Mouse (Mus musculus) hindbrain, embryonic 11.5 days (tissue): ENCODE data around the gene Enc1. TPM values are rescaled to one million over a fixed set of nuclear protein-coding genes. Genes with fewer than 3 reads are reported as not detected.

Experiments
- ATAC-seq: fragments of 200-750 bp; cut with Nextera tagmentation; 2 replicates; pipeline ENCODE4 v1.8.0; 2017; ENCODE audit warnings: mild to moderate bottlenecking, moderate TSS enrichment, moderate library complexity; ENCODE audit not compliant: low FRiP score
- DNase-seq: peaks from one replicate; pipeline ENCODE4 v3.0.0-alpha.2; 2015; ENCODE audit warnings: low spot score
- H3K27ac ChIP-seq: fragments of 300-500 bp; sonication (generic); 2 replicates; pipeline ENCODE4 v1.5.1; 2014; ENCODE audit warnings: mild to moderate bottlenecking, low read depth, low read length
- H3K27me3 ChIP-seq: fragments of 300-500 bp; sonication (generic); 2 replicates; pipeline ENCODE4 v1.6.1; 2014; ENCODE audit warnings: mild to moderate bottlenecking, low read length, moderate library complexity, mixed read lengths; ENCODE audit not compliant: control insufficient read depth, insufficient read depth
- H3K36me3 ChIP-seq: fragments of 300-500 bp; sonication (generic); 2 replicates; pipeline ENCODE4 v1.6.1; 2014; ENCODE audit warnings: mild to moderate bottlenecking, low read length, moderate library complexity, mixed read lengths; ENCODE audit not compliant: control insufficient read depth, insufficient read depth
- H3K4me1 ChIP-seq: fragments of 300-500 bp; sonication (generic); replicated peaks from 2 replicates; pipeline ENCODE4 v1.6.1; 2014; ENCODE audit warnings: low read length, mixed read lengths; ENCODE audit not compliant: control insufficient read depth, insufficient read depth
- H3K4me2 ChIP-seq: fragments of 300-500 bp; sonication (generic); replicated peaks from 2 replicates; pipeline ENCODE4 v1.6.1; 2014; ENCODE audit warnings: mild to moderate bottlenecking, low read depth, low read length
- H3K4me3 ChIP-seq: fragments of 300-500 bp; sonication (generic); 2 replicates; pipeline ENCODE4 v1.5.1; 2014; ENCODE audit warnings: low read depth, low read length
- H3K9ac ChIP-seq: fragments of 300-500 bp; sonication (generic); 2 replicates; pipeline ENCODE4 v1.6.1; 2014; ENCODE audit warnings: low read depth, low read length
- H3K9me3 ChIP-seq: fragments of 300-500 bp; sonication (generic); 2 replicates; pipeline ENCODE4 v1.6.1; 2016; ENCODE audit warnings: low read length; ENCODE audit not compliant: control insufficient read depth
- WGBS: fragments of 180-500 bp; shearing (Covaris S2); extraction: QIAGEN DNeasy Blood & Tissue Kit; methylation state at CpG from one replicate; pipeline ENCODE4 v1.1.7; 2014; 5-methylcytosine and 5-hydroxymethylcytosine counted together
- polyA plus RNA-seq: library from polyadenylated mRNA; unstranded; fragments of >200 nt; fragmentation: Nextera tagmentation; extraction: Ambion mirVana; gene quantifications from 2 replicates; pipeline ENCODE4 v1.2.1, GENCODE M21; 2014

Enc1 gene
- polyA plus RNA-seq, 1 experiment from 2014 or later = 45.9 TPM

DNA sequence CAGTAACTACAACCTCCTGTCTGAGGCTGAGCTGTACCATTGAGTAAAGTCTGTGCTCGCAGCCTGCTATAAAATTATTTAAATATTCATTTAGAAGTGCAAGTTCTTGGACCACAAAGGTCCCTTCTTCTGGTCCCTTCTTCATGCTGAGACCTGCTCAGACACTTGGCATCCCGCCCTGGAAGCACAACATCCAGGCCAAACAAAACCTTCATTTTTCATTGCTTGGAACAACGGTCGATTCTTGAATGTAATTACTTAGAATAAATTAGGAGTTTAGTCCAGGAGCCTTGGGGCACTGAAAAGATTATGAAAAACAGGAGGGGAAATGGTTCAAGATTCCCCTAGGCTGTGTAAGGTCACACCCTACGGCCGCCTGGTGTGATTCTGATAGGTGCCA, 5.0 kb upstream of the Enc1 start:
- no peak for ATAC-seq
- Histone ChIP-seq H3K36me3 (no peaks in the 10 kb centered on the region), H3K27ac (no peak overlapping the region), H3K4me1 (peaks cover 8% of the 10 kb centered on the region; the same call in 1 of the 2 replicates), H3K9me3 (no peaks in the 10 kb centered on the region), H3K4me3 (no peak overlapping the region), H3K9ac (no peak overlapping the region), H3K4me2 (no peak overlapping the region), H3K27me3 (no peaks in the 10 kb centered on the region)
- DNase-seq = no peak
- 78% methylated on average over 6 of the region's 6 CpGs for WGBS

DNA sequence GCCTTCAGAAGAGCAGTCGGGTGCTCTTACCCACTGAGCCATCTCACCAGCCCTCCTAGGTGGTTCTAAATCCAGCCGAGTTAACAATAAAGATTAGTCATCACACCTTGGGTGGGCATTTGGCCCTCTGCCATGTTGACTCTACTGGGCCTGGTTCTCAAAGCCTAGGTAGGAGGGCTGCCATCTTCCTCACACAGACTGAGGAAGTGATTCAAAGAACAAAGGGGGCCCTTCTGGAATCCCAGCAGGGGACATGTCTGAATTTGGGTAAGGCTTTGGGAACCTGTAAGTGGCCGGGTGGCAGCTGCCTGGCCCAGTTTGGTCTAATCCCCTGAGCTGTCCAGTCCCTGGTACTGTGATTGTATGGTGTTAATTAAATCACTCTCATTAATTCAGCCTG, 3.2 kb upstream of the Enc1 start:
- H3K9me3 ChIP-seq = no peaks in the 10 kb centered on the region
- no peak for DNase-seq
- WGBS = 47% methylated on average over 3 of the region's 3 CpGs
- H3K36me3 ChIP-seq = no peaks in the 10 kb centered on the region
- H3K27me3 ChIP-seq = no peaks in the 10 kb centered on the region
- H3K4me3 ChIP-seq = no peak overlapping the region
- no peak overlapping the region for H3K9ac ChIP-seq
- H3K4me1 ChIP-seq = peaks cover 8% of the 10 kb centered on the region; the same call in 1 of the 2 replicates
- no peak for ATAC-seq
- peak overlapping the region; percentile 48; the same call in 1 of the 2 replicates for H3K27ac ChIP-seq
- H3K4me2 ChIP-seq = no peak overlapping the region

DNA sequence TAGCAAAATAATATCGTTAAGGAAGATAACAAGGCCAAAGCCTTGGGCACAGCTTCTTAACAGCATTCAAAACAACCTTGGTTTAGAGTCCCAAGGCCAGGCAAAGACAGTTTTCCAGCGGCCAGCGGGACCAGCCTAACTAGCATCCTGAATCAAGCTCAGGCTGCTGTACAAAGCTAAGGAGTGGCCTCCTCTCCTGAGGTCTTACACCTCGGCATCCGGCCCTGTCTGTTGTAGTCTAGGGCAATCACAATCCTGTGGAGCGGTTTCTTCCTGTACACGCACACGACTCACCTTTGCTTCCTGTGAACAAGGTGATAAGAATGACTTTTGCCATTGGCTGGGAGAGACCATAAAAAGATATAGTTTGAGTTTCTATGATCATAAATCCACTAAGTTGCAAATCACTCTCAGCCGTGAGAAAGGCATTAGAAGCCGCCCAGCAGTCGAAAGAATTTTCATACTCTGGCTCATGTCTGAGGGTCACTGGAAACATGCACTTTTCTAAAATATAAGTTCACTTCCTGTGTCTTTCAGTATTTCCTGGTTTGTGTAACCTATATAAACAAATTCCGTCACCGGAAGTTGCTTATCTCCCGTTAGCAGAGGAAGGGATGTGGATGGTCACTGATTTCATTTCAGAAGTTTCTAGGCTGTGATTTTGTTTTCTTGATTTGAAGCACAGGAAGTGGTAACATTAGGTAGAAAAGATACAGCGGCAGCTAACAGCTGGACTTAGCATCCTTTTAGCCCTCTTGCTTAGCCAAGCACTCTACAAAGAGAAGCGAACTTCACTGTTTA, 2.5 kb upstream of the Enc1 start:
- 68% methylated on average over 16 of the region's 16 CpGs for WGBS
- H3K27ac ChIP-seq = peak overlapping the region; percentile 48; the same call in 1 of the 2 replicates

DNA sequence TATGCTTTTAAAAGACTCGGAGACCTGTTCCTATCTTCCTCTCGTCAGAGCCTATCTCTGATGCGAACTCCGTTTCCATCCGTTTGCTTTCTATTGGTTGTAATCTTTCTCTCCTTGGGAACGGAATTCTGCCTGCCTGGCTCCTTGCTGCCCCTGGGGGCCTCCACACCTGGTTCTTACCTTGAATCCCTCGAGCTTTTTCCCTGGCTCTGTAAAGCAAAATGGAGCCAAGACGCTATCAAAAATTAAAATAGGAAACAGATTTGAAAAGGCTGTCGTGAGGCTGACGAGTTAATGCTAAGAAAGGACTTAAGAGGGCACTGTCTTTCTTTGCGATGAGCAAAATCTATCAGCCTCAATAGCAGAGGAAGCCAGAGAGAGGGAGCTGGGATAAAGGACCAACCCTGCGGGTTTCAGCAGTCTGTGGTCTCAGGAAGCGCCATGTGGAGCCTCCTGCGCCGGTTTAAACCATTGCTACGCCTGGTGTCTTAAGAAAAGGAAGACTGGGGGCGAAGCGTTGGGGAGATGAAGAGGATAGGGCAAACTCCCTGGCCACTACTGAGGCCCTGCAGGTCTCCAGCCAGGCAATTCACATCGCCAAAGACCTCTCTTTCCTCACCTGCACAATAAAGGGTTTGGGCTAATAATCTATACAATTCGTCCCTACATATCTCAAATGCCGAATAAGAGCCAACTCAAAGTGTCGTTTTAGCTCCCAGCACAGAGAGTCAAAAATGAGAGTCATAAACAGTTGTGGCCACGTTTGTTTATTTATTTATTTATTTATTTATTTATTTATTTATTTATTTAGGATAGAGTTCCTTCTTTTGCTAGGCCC, 1.3 kb upstream of the Enc1 start:
- DNase-seq (peak; percentile 71), ATAC-seq (no peak)
- Histone ChIP-seq H3K4me2 (peak overlapping the region; percentile 17), H3K9ac (peak overlapping the region; percentile 28), H3K4me3 (no peak overlapping the region), H3K27ac (peak overlapping the region; percentile 98), H3K36me3 (no peaks in the 10 kb centered on the region), H3K9me3 (no peaks in the 10 kb centered on the region), H3K27me3 (no peaks in the 10 kb centered on the region), H3K4me1 (peaks cover 12% of the 10 kb centered on the region)
- WGBS = 9% methylated on average over 23 of the region's 23 CpGs

More for the DNA sequence above, 2.5 kb upstream of the Enc1 start:
- H3K36me3 ChIP-seq = no peaks in the 10 kb centered on the region
- no peak overlapping the region for H3K9ac ChIP-seq
- H3K27me3 ChIP-seq = no peaks in the 10 kb centered on the region
- ATAC-seq (no peak), DNase-seq (no peak)
- H3K9me3 ChIP-seq = no peaks in the 10 kb centered on the region
- H3K4me2 ChIP-seq = no peak overlapping the region
- no peak overlapping the region for H3K4me3 ChIP-seq
- peaks cover 8% of the 10 kb centered on the region; the same call in 1 of the 2 replicates for H3K4me1 ChIP-seq

DNA sequence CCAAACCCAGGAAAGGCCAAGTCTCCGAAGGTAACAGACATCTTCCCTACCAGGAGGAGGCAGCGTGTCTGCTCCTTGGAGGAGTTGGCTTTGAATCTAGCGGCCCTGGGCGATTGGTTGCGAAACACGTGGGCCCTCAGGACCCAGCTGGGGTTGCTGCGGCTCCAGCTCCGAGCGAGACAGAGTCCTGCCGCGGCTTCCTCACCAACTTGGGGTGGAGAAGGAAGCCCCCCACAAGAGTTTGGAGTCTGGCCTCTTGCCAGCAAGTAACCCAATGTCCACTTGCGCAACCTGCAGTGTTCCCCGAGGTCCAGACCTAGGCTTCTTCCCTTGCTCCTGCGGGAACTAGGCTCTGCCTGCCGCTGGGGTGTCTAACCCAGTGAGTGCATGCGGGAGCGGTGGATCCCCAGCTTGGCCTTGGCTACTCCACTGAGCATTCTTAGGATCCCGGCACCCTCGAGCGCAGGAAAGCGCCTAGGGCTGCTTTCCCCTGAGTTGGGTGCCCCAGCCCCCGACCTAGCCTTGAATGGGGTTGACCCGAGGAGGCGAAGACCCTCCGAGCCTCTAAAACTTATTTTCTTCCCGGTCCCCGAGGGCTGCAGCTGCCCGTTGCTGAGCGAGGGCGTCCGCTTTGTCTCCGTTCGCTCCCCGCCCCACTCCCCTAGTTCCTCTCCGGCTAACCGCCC, 483 bp upstream of the Enc1 start:
- Histone ChIP-seq H3K4me1 (peaks cover 15% of the 10 kb centered on the region), H3K4me3 (peak overlapping the region; percentile 94), H3K9me3 (no peaks in the 10 kb centered on the region), H3K36me3 (no peaks in the 10 kb centered on the region; the same call in 1 of the 2 replicates), H3K9ac (peak overlapping the region; percentile 93), H3K4me2 (peak overlapping the region; percentile 86), H3K27me3 (no peaks in the 10 kb centered on the region), H3K27ac (peak overlapping the region; percentile 98)
- DNase-seq (peak; percentile 86), ATAC-seq (peak; percentile 74)
- 0% methylated on average over 35 of the region's 36 CpGs for WGBS

DNA sequence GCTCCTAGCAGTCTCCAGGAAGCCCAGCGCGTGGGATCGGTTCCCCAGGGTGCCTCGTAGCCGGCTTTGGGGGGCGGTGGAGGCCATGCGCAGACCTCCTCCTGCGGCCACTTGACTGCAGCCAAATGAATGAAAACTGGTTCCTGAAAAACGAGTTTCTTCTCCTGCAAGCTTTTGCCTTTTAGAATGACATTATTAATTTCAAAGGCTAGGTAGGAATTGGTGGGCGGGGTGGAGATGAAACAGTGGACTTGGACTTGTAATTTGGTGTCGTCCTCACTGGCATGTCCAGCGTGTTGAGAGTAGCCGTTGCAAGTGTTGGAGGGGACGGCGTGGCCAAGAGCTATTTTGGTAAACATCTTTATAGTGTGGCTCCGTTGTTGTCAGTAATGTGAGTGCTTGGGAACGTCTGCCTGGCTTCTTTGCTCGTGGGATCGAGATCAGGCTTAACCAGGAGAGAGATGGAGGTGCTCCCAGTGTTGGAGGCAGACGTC, 929 bp downstream of the Enc1 start:
- WGBS = under 1% methylated on average over 20 of the region's 20 CpGs
- H3K27me3 ChIP-seq = no peaks in the 10 kb centered on the region
- no peaks in the 10 kb centered on the region for H3K9me3 ChIP-seq
- peaks cover 6% of the 10 kb centered on the region for H3K36me3 ChIP-seq
- H3K4me1 ChIP-seq = peaks cover 20% of the 10 kb centered on the region
- DNase-seq (no peak), ATAC-seq (no peak)
- H3K9ac ChIP-seq = peak overlapping the region; percentile 93
- H3K4me2 ChIP-seq = peak overlapping the region; percentile 86
- peak overlapping the region; percentile 94 for H3K4me3 ChIP-seq
- peak overlapping the region; percentile 98 for H3K27ac ChIP-seq

DNA sequence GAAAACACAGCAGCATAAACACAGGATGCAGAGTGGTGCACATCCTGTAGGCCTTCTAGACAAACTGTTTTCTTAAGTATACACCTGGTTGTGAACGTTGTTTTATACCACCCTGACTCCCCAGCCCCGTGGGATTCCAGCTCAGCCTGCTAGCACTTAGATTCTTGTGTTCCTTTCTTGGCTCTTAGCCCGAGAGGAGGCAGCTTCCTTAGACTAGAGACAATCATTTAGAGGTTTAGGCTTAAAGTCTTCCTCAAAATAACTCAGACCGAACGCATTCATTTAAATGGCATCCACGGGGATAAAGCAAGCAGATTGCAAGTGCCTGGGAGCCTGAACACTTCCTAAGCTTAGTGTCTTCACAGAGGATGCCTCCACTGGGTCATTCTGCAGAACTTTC, 1.8 kb downstream of the Enc1 start:
- no peak for ATAC-seq
- H3K4me3 ChIP-seq = peak overlapping the region; percentile 94
- no peak for DNase-seq
- peak overlapping the region; percentile 93 for H3K9ac ChIP-seq
- H3K4me1 ChIP-seq = peaks cover 20% of the 10 kb centered on the region
- no peaks in the 10 kb centered on the region for H3K9me3 ChIP-seq
- peak overlapping the region; percentile 98 for H3K27ac ChIP-seq
- peak overlapping the region; percentile 86 for H3K4me2 ChIP-seq
- H3K36me3 ChIP-seq = peaks cover 8% of the 10 kb centered on the region
- 3% methylated on average over 6 of the region's 6 CpGs for WGBS
- no peaks in the 10 kb centered on the region for H3K27me3 ChIP-seq

DNA sequence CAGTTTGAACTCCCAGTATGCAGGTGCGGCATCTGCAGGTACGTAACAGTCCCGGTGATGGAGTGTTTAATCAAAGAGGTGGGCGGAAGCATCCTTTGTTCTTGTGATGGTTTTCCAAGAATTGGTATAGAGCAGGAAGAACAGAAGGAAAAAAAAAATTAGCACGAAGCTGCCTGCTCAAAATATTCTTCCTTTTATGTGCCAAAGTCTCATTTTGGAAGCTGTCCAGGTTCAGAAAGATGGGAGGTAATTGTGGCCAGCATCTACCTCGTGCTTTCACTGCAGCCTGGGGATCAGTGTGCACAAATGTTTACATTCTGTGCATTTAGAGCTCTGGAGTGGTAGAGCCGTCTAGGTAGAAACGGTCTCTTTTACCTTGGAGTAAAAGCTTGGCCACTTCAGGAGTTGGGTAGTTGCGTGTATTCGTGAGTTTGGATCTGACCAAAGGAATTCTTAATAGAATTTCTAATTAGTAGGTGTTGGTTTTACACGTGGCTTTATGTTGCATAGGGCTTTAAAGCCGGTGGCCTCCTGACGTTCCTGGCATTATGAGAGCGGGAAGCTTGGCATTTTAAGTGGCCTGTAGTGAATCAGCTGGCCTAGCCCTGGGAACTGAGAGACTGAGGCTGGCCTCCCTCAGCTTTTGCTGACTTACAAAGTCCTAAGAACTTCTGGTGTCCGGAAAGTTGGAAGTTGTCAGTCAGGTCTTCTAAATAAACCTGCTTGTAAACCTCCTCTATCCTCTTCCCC, 3.2 kb downstream of the Enc1 start:
- Histone ChIP-seq H3K9ac (peak overlapping the region; percentile 93), H3K4me3 (peak overlapping the region; percentile 94), H3K36me3 (peaks cover 8% of the 10 kb centered on the region), H3K4me2 (peak overlapping the region; percentile 86), H3K27ac (no peak overlapping the region), H3K4me1 (peaks cover 20% of the 10 kb centered on the region), H3K27me3 (no peaks in the 10 kb centered on the region), H3K9me3 (no peaks in the 10 kb centered on the region)
- no peak for DNase-seq
- WGBS = 40% methylated on average over 15 of the region's 15 CpGs
- ATAC-seq = no peak
